Mouse (Mus musculus): ENCODE measurements around the gene Lekr1. TPM values are rescaled to one million over a fixed set of nuclear protein-coding genes. Genes with fewer than 3 reads are reported as not detected.
"Not testable (repeated sequence)": the region's sequence is repeated elsewhere in the genome, so short reads cannot be mapped to it uniquely, and the experiment has no call there.

Lekr1 gene
- total RNA-seq, 2 experiments from 2014 or later = 0.41 to 0.52 TPM

DNA sequence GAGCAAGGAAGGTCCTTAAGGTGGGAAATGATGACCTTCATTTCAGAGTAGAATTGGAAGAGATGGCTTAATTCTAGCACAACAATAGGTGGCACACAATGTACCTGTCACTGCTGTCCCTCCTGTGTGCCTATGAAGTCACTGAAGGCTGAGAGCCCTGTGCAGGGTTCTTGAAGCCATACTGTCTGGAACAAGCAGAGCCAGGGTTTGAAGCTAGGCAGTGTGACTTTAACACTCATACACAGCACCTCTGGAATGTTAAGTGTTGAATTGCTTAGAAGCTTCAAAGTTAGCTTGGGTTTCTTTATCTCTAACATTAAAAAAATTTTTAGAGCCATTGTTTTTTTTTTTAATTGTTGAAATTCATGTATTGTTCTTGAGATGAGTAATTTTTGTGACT, 100.4 kb downstream of the Lekr1 start:
- DNase-seq (ENCODE audit: low spot score) = no peak

DNA sequence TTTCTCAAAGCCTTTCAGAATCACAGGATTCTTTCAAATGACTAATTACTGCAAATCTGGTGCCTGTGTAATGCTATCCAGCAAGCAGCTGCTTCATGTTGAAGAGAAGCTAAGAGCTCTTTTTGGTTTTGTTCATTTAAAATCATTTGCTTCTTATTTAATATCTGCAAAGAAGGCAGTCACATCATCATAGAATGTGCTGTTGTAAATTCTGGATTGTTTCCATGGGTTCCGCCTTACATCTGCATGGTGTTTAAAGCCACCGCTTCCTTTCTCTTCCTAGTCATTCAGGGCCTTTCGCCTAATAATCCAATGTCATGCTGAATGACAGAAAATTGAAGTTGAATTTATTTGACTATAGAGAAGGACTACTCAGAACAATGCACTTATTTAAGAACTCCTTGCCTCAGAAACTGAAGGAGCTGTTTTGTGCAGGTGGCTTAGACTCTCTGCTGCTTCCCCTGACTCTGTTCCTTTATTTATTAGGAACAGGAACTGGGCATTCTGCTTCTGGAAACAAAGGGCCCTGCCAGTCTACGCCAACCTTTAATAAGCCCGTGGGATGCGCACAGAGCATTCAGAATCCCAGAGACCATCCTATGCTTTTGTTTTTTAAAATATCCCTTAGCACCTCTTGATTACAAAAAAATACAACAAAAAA, 101.3 kb downstream of the Lekr1 start:
- DNase-seq (ENCODE audit: low spot score) = peak; percentile 12

GRCm38 (mm10) chr3:65769666-65770065, 103.6 kb downstream of the Lekr1 start:
- not testable (repeated sequence) for DNase-seq (ENCODE audit: low spot score)

GRCm38 (mm10) chr3:65773910-65774309, 107.9 kb downstream of the Lekr1 start:
- no peak for DNase-seq (ENCODE audit: low spot score)

DNA sequence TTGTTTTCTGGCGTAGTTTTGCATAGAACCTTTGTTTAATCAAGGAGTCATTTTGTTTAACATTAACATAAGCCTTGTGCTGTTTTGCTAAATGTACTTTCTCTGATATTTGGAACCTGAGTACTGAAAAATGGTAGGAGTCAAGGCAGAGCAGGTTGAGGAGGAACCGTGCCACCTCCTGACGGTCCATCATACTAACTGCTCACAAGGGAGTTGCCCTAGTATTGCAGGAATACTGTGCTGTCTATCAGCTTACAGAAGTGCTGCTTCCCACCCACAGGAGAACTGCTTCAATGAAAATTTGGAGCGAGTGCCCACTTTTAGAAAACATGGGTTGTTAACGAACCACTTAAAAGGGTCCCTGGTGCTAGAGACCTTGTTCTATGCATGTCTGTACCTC, 109.1 kb downstream of the Lekr1 start:
- no peak for DNase-seq (ENCODE audit: low spot score)

- DNase-seq (ENCODE audit: low spot score) = no peak
Observed at GRCm38 (mm10) chr3:65782246-65782645, 116.2 kb downstream of the Lekr1 start.

GRCm38 (mm10) chr3:65790076-65790685, 124.2 kb downstream of the Lekr1 start:
- DNase-seq (ENCODE audit: low spot score) = no peak

DNA sequence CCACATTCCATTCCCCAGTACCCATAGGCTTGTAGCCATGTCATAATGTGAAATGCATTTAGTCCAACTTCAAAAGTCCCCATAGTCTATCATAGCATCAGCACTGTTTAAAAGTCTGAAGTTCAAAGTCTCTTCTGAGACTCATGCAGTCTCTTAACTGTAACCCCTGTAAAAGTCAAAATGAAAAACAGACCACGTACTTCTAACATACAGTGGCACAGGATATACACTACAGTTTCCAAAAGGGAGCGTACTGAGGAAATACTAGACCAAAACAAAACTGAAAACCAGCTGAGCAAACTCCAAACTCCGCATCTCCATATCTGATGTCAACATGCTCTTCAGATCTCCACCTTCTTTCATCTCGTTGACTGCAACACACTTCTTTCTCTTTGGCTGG, 127.5 kb downstream of the Lekr1 start:
- no peak for DNase-seq (ENCODE audit: low spot score)

DNA sequence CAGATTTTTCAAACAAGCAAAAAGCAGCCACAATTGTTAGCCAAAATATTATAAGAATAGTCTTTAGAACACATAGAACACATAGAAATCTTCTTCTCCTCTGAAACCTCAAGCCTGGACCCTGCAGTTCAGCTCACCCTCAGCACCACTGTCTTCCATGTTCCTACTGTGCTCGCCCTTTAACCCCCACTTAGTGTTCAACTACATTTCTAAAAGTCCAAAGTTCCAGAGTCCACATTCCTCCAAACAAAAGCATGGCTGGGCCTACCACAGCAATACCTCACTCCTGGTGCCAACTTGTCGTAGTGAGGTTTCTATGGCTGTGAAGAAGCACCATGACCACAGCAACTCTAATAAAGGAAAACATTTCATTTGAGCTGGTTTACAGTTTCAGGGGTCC, 128.7 kb downstream of the Lekr1 start:
- no peak for DNase-seq (ENCODE audit: low spot score)

DNA sequence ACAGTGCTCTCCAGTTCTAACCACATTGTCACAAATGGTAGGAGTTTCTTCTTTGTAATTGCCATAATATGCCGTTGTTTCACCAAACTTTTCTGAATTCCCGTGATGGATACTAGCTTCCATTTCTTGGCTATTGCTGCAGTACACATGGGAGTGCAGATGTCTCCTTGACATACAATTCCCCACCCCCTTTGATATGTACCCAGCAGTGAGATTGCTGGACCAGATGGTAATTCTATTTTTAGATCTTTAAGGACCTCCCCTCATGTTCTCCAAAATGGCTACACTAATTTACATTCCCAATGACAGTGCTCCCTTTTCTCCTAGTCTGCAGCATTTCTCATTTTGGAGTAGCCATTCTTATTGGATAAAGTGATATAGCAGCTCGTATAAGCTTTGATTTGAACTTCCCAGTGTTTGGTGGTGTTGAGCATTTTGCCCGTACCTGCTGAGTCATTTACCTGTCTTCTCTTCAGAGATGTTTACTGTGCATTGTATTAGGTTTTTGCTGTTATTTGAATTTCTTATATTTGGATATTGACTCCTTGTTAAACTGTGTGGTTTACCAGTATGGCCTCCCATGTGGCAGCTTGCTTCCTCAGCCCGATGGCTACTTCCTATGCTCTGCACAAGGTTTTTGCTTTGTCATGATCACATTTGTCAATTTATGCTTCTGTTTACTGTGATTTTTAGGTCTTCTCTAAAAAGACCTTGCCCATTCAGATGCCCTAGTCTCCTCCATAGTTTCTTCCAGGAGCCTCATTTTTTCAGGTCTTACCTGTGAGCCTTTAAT, 131.5 kb downstream of the Lekr1 start:
- DNase-seq (ENCODE audit: low spot score) = no peak

- DNase-seq (ENCODE audit: low spot score) = no peak
Observed at GRCm38 (mm10) chr3:65800962-65801361, 134.9 kb downstream of the Lekr1 start.

DNA sequence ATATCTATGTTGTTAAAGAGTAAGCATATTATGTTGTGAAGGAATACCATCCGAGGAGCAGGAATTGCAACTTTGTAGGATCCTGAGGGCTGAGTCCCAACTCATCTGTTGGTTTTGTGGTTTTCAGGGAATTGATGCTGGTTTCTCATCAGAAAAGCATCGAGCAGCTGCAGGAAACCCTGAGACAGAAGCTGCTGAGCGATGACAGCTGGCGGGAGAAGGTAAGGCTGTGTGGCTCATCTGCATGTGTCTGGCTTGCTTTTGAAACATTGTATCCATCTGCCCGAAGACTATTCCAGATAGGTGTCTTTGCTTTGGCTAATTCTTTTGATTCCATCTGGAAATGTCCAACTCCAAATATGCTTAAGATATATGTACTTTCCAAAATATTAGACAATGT, 136.2 kb downstream of the Lekr1 start:
- no peak for DNase-seq (ENCODE audit: low spot score)

- peak; percentile 32 for DNase-seq (ENCODE audit: low spot score)
Observed at GRCm38 (mm10) chr3:65802868-65803267, 136.8 kb downstream of the Lekr1 start.

DNA sequence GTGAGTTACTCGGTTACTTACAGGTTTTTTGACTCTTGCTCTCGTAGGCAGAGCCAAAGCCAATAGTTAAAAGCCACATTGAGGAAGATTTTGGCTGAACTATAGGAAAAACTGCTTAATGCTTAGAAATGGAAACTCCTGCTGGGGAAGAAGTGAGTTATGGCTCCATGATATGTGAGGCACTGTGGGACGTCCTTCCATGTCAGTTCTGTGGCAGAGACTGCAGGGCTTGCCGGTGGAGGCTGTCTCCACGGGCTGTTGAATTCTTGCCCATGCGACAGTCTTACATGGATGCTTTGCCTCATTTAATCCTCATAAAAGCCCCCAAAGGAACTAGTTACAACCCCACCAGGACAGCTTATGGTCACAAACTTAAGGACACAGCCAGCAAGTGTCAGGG, 148.9 kb downstream of the Lekr1 start:
- no peak for DNase-seq (ENCODE audit: low spot score)

DNA sequence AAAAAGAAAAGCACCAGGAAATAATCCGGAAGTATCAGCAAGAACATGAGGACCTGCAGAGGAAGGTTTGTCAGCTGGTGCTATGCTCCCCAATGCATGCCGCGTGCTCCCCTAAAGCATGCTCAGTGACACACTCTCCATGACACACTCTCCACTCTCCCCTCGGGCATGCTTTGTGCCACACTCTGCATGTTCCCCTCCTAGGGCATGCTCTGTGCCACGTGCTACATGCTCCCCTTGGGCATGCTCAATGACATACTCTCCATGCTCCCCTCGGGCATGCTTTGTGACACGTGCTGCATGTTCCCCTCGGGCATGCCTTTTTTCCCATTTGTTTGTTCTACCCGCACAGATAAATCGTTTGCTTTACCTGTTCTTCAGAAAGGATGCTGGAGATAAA, 150.0 kb downstream of the Lekr1 start:
- DNase-seq (ENCODE audit: low spot score) = no peak

- no peak for DNase-seq (ENCODE audit: low spot score)
Observed at GRCm38 (mm10) chr3:65818597-65818996, 152.6 kb downstream of the Lekr1 start.

DNA sequence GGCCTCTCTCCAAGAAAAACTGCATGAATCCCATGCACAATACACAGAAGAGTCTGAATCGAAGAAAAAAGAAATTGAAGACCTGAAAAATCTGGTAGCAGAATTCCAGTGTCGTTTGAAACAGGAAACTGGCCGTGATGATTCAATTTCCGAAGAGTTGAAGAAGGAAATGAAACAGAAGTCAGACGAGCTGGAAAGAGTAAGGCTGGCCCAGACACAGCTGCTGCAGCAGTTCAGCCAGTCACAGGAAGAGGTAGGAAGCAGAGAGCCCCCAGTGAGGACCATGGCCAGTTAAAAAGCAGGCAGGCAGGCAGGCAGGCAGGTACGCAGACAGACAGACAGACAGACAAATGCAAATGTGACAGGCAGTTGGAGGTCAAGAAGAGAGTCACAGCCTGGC, 153.8 kb downstream of the Lekr1 start:
- DNase-seq (ENCODE audit: low spot score) = no peak

DNA sequence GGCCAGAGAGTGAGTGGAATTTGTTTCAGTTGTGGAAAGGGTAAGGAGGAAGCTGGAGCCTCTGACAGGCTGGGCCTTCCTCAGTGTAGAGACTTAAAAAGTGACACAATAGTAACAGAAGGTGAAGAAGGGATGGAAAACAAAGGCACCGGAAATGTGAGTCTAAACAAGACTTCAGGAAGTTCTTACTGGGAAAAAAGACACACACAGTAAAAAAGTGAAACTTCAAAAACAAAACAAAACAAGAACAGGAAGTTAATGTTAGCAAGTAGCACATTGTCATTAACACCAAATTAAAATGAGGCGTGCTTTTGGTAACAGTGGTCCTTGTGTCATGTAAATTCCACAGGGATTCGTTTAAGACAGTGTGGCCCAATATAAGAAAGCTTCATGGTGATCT, 158.9 kb downstream of the Lekr1 start:
- no peak for DNase-seq (ENCODE audit: low spot score)

DNA sequence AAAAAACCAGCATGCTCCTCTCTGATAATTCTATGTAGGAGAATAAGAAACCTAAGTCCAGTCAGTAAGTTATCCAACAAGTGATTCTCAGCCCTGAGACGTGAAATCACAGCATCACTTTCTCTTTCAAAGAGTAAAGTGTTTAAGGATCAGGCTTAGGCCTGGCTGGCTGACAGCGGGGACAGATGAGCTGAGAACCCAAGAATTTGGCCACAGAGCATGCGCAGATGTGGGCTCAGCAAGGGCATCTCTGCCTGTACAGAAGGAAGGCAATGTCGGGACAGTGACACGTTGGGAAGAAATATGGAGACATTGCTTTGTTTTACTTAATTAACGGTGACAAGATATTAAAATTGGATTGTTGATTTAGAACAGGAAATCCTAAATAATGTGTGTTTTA, 160.7 kb downstream of the Lekr1 start:
- DNase-seq (ENCODE audit: low spot score) = no peak

- DNase-seq (ENCODE audit: low spot score) = no peak
Observed at GRCm38 (mm10) chr3:65827400-65827799, 161.4 kb downstream of the Lekr1 start.

DNA sequence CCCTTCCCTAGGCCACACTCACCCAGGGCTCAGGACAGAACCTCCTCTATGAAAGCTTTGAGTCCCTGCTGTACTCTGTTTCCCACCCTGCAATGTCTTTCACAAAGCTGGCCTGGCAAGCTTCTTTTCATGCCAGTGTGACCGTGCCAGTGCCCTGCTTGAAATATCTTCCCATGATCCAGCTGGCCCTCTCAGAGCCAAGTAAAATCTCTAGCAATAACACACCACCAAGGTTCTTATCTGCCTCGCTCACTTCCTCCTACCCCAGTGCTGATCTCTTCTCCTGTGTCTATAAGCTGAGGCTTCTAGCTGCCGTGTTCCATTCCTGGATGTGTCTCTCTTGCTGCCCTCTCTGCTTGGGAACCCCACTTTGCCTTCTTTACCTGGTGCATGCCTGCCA, 162.0 kb downstream of the Lekr1 start:
- DNase-seq (ENCODE audit: low spot score) = peak; percentile 25

- peak; percentile 86 for DNase-seq (ENCODE audit: low spot score)
Observed at GRCm38 (mm10) chr3:65829230-65829629, 163.2 kb downstream of the Lekr1 start.

All from gastrocnemius, adult 18-20 months (tissue).